Mouse (Mus musculus): ENCODE results near the gene Celsr3. TPM values are rescaled to one million over a fixed set of nuclear protein-coding genes. Genes with fewer than 3 reads are reported as not detected.

The Celsr3 gene
- total RNA-seq, 2 experiments from 2014 or later = 42.5 to 66.0 TPM

DNA sequence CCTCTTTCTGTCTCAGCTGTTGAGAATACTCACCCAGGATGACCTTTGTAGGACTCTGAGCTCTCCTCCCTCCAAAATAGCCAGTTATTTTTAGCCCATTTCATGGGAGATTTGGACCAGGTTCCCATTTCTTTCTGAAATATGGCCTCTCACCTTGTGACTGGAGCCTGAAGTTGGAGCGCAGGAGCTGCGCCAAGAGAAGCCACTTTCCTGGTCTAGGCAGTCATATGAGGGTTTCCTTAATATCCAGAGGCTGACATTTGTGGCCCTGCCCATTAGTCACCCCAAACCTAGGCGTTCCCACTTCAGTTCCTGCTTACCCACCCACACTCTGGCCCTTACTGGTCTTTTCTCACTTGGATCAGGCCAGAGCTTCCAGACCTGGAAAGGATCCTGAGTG, 26.9 kb downstream of the Celsr3 start, which contains the start of gene Slc26a6:
Gene Slc26a6, plus strand, starts transcription at position 308 of the 400 bp plus-strand sequence.
- no peak for DNase-seq (ENCODE audit: extremely low spot score in 1 of 2, low spot score in 1 of 2)

DNA sequence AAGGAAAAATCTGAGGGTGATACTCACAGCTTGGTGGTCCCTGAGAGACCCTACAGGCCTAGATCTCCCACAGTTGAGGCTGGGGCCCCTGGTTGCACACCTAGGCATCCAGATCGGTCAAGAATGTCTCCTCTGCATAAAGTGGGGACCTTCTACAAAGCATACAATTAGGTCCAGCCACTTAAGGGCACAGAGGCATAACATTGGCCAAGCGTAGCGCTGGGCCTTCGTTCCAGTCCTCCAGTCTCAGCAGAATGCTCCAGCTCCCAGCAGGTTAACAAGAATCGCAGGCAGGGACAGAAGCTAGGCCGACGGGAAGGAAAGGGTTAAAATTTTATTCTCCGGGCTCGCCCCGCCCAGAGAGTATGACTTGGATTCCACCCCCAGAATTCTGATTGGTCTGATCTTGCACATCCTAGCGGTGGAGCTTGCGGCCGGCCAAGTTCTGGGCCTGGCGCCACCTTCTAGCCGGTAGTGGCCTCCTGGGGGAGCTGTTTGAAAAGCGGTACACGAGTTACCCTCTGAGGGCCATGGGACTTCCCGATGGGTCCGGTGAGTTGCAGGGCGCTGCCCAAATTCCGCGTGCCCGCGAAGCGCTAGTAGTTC, 27.6 kb downstream of the Celsr3 start:
- DNase-seq (ENCODE audit: extremely low spot score in 1 of 2, low spot score in 1 of 2) = peak in 1 of 2 experiments; percentile 78

DNA sequence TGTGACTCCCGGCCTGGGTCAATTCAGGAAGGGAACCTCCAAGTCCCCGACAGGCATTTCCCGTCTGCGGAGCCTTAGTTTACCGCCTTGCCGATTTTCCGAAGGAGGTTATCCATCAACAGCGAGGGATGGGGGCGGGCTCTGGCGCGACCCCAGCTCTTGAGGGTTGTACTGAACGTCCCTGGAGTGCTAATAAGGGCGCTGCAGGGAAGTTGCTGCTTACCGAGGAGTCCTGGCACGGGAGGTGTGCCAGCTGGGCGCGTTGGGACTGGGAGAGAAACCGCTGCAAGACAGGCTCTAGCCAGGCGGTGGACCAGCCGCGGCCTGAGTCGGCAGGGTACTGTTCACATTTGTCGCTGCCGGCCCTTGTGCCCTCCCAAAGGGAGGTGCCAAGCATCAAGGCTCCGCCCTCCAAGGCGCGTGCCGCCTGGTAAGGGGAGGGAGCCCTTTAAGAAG, 28.1 kb downstream of the Celsr3 start:
- peak; percentile 76 to 82 for DNase-seq (ENCODE audit: extremely low spot score in 1 of 2, low spot score in 1 of 2)

DNA sequence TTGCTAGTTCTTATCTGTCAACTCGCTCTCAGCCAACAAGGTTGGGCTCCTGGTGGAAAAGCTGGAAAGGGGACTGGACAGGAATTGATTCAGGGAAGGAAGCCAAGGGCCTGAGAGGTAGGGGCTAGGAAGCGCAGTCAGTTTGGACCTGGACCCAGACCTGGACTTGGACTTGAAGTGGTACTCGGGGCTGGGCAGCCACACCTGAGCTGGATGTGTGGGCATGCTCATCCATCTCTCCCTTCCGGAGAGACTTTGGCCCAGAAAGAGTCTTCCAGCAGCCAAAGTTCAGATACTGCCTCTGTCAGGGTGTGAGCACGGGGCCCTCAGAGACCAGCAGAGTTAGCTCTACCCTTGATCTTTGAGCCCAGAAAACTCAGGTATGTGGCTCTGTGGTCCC, 29.2 kb downstream of the Celsr3 start:
- DNase-seq (ENCODE audit: extremely low spot score in 1 of 2, low spot score in 1 of 2) = no peak

DNA sequence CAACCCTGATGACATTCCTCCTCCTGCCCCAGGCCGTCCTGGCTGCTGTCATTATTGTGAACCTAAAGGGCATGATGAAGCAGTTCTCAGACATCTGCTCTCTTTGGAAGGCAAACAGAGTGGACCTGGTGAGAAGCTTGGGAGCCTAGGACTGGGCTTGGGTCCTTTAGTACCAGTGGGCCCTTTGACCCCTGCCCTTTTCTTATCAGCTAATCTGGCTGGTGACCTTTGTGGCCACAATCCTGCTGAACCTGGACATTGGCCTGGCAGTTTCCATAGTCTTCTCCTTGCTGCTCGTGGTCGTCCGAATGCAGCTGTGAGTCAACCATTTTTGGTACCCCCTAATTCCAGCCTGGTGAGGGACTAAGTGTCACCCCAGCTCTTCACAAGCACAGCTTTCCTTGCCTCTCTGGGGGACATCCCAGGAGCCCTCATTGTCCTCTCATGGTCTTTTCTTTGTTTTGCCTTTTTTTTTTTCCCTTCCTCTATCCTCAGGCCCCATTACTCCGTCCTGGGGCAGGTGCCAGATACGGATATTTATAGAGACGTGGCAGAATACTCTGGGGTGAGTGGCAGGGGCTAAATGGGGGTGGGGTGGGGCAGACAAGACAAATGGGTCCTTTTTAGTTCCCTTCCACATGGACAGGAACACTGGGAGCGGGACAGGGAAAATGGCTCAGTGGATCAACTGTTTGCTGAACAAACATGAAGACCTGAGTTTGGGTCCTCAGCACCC, 32.8 kb downstream of the Celsr3 start:
- no peak for DNase-seq (ENCODE audit: extremely low spot score in 1 of 2, low spot score in 1 of 2)

Small RNAs within 50 kb of the gene (microRNA-seq; reads per million reads assigned to microRNA genes)
- gene Gm23156 = 0 reads per million in 2 experiments

Other genes with a start within 250 kb of the Celsr3 start
- 100 to 1,000 TPM; 116 to 134 TPM for gene Wdr6, start 247.6 kb upstream of the Celsr3 start, total RNA-seq (2021)
- 10 to 100 TPM; 92.0 to 97.8 TPM for gene P4htm, start 228.7 kb upstream of the Celsr3 start, total RNA-seq (2021)
- 10 to 100 TPM; 49.3 to 53.9 TPM for gene Arih2, start 176.9 kb upstream of the Celsr3 start, total RNA-seq (2021)
- 10 to 100 TPM; 18.2 to 18.4 TPM for gene Slc25a20, start 164.2 kb upstream of the Celsr3 start, total RNA-seq (2021)
- 10 to 100 TPM; 38.7 to 38.8 TPM for gene Prkar2a, start 137.0 kb upstream of the Celsr3 start, total RNA-seq (2021)
- gene Ip6k2, start 42.5 kb upstream of the Celsr3 start, total RNA-seq (2021) = 100 to 1,000 TPM; 203 to 244 TPM
- gene Nckipsd, start 18.0 kb upstream of the Celsr3 start, total RNA-seq (2021) = 10 to 100 TPM; 64.9 to 68.1 TPM
- gene Slc26a6, start 27.0 kb downstream of the Celsr3 start, total RNA-seq (2021) = 10 to 100 TPM; 21.4 to 21.5 TPM
- gene Tmem89, start 88.3 kb downstream of the Celsr3 start, total RNA-seq (2021) = under 1 TPM in 1 of 2 experiments, not detected in 1; 0.85 TPM
- 100 to 1,000 TPM; 353 to 403 TPM for gene Uqcrc1, start 110.3 kb downstream of the Celsr3 start, total RNA-seq (2021)
- gene Col7a1, start 127.3 kb downstream of the Celsr3 start, total RNA-seq (2021) = 1 to 10 TPM; 2.0 to 3.0 TPM
- gene Ucn2, start 159.7 kb downstream of the Celsr3 start, total RNA-seq (2021) = not detected
- gene Pfkfb4, start 165.5 kb downstream of the Celsr3 start, total RNA-seq (2021) = 10 to 100 TPM in 1 of 2 experiments, 1 to 10 TPM in 1; 10.0 to 10.9 TPM
- 10 to 100 TPM; 49.3 to 52.1 TPM for gene Shisa5, start 212.2 kb downstream of the Celsr3 start, total RNA-seq (2021)
- 10 to 100 TPM; 13.1 to 14.2 TPM for gene Trex1, start 233.4 kb downstream of the Celsr3 start, total RNA-seq (2021)
- gene Atrip, start 247.8 kb downstream of the Celsr3 start, total RNA-seq (2021) = 10 to 100 TPM; 21.7 to 25.7 TPM

Data from layer of hippocampus, postnatal 25 days (tissue).